Mouse (Mus musculus): ENCODE data around the gene Sytl1.

The Sytl1 gene

DNA sequence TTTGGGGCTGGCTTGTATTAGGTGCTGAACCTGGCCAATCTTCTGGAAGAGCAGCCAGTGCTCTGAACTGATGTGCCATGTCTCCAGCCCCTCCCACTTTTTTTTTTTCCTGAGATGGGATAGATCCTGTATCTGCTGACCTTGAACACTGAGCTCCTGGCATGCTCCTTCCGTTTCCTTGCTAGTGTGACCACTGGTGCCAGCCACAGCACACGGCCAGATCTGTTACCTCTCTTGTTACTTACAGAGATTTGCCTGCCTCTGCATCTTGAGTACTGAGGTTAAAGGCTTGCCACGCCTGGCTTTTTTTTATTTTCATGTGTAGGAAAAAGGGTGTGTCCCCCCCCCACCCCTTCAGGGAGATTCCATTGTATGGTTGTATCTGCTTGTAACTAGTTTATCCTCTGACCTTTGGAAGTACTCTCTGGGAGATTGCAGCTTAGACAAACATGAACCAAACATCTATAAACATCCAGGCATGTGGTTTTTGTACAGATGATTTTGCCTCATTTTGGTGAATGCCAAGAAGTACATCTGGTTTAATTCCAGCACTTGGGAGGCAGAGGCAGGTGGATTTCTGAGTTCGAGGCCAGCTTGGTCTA is 23.7 kb upstream of the Sytl1 start:
- H3K4me3 ChIP-seq (replicated peaks; ENCODE audit: low read length) = no peak overlapping the region
- peaks cover 53% of the 10 kb centered on the region for H3K4me1 ChIP-seq (replicated peaks; ENCODE audit: low read depth, low read length)
- TF ChIP-seq CTCF (conservative IDR thresholded peaks at IDR 0.05; ENCODE audit: low read length) (no peak), NANOG (IDR thresholded peaks at IDR 0.05; ENCODE audit: borderline replicate concordance, low read length) (no peak), POU5F1 (IDR thresholded peaks at IDR 0.05; ENCODE audit: borderline replicate concordance, low read length) (no peak)
- H3K27me3 ChIP-seq (ENCODE audit: insufficient read depth, low read length) = no peaks in the 10 kb centered on the region
- no peaks in the 10 kb centered on the region for H3K9me3 ChIP-seq (ENCODE audit: low read length)
- H3K36me3 ChIP-seq (ENCODE audit: insufficient read depth, low read length) = peaks cover 6% of the 10 kb centered on the region

DNA sequence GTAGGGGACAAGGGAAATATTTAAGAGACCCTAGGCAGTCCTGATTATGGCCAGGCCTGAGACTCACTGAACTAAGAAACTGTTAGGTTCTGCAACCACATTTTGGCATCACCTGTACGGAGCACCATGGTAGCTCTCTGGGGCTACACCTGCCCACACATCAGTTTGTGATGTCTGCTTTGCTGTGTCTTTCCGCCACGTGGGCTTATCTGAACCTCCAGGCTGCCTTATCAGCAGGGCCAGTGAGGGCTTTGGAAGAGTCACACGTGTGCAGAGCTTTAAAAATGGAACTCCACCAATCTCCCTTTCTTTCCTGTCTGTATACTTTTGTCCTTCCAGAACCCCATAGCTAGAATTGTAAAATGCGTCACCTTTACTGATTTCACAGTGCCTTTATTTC is 23.0 kb upstream of the Sytl1 start:
- peaks cover 2% of the 10 kb centered on the region for H3K36me3 ChIP-seq (ENCODE audit: insufficient read depth, low read length)

DNA sequence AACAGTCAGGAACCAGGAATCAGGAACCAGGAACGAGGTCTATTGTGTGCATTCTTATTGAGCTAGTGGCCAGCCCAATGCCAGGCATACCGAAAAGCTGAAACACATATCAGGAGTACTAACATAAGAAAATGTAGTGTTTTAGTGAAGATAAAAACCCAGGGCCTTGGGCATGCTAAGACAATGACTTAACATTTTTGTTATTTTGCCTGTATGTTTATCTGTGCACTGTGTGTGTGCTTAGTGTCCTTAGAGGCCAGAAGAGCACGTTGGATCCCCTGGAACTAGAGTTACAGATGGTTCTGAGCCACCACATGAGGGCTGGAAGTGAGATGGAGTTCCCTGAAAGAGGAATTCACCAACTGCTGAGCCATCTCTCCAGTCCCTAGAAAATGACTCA is 22.4 kb upstream of the Sytl1 start:
- no peaks in the 10 kb centered on the region for H3K36me3 ChIP-seq (ENCODE audit: insufficient read depth, low read length)
- H3K4me3 ChIP-seq (replicated peaks; ENCODE audit: low read length) = no peak overlapping the region
- no peak for TF ChIP-seq CTCF (conservative IDR thresholded peaks at IDR 0.05; ENCODE audit: low read length)
- no peak for TF ChIP-seq NANOG (IDR thresholded peaks at IDR 0.05; ENCODE audit: borderline replicate concordance, low read length)
- TF ChIP-seq POU5F1 (IDR thresholded peaks at IDR 0.05; ENCODE audit: borderline replicate concordance, low read length) = no peak
- no peaks in the 10 kb centered on the region for H3K27me3 ChIP-seq (ENCODE audit: insufficient read depth, low read length)
- peaks cover 53% of the 10 kb centered on the region for H3K4me1 ChIP-seq (replicated peaks; ENCODE audit: low read depth, low read length)
- H3K9me3 ChIP-seq (ENCODE audit: low read length) = no peaks in the 10 kb centered on the region

More for the DNA sequence above, 23.0 kb upstream of the Sytl1 start:
- H3K9me3 ChIP-seq (ENCODE audit: low read length) = no peaks in the 10 kb centered on the region
- H3K4me3 ChIP-seq (replicated peaks; ENCODE audit: low read length) = no peak overlapping the region
- TF ChIP-seq POU5F1 (IDR thresholded peaks at IDR 0.05; ENCODE audit: borderline replicate concordance, low read length) (no peak), NANOG (IDR thresholded peaks at IDR 0.05; ENCODE audit: borderline replicate concordance, low read length) (no peak), CTCF (conservative IDR thresholded peaks at IDR 0.05; ENCODE audit: low read length) (no peak)
- H3K4me1 ChIP-seq (replicated peaks; ENCODE audit: low read depth, low read length) = peaks cover 53% of the 10 kb centered on the region
- no peaks in the 10 kb centered on the region for H3K27me3 ChIP-seq (ENCODE audit: insufficient read depth, low read length)

DNA sequence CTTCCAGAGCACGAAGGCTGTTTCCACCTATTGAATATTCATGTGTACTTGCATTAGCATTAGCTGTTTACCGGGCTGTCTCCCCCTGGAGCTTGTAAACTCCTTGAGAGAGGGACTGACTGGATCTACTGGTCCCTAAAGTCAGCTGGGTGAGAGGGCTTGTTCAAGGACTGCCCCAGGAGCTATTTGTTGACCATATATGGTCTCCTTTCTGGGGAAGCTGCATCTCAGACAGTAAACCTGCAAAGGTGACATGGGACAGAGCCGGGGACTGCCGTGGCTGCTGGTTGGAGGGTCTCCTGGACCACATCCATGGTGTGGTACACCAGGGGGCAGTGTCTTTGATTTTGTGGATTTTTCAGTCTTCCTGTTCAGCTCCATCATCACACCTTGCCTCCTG is 19.7 kb upstream of the Sytl1 start:
- Histone ChIP-seq H3K27me3 (ENCODE audit: insufficient read depth, low read length) (no peaks in the 10 kb centered on the region), H3K9me3 (ENCODE audit: low read length) (no peaks in the 10 kb centered on the region), H3K4me3 (replicated peaks; ENCODE audit: low read length) (no peak overlapping the region), H3K36me3 (ENCODE audit: insufficient read depth, low read length) (no peaks in the 10 kb centered on the region), H3K4me1 (replicated peaks; ENCODE audit: low read depth, low read length) (peaks cover 60% of the 10 kb centered on the region)
- TF ChIP-seq NANOG (IDR thresholded peaks at IDR 0.05; ENCODE audit: borderline replicate concordance, low read length) (no peak), CTCF (conservative IDR thresholded peaks at IDR 0.05; ENCODE audit: low read length) (no peak)

DNA sequence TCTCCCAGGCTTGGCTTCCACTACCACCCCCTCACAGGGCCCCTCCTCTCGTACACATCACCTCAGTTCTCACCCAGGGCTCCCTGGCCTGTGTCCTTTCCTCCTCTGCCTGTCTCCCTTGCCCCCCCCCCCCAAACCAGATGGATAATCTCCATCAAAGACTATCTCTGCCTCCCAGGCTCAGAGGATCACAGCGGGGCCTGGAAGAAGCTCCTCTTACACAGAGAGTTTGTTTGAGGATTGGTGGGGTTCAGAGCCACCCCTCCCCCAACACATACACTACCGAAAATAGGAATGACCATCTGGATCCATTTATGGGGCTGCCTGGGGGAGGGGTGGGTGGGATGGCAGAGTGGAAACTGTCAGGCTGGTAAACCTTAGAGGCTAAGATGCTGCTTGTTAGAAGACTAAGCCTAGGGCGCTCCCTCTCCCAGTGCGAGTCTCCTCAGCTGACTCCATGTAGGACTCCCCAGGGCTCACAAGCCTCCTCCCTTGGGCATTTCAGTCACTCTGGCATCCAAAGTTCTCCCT is 19.1 kb upstream of the Sytl1 start:
- Histone ChIP-seq H3K4me1 (replicated peaks; ENCODE audit: low read depth, low read length) (peaks cover 56% of the 10 kb centered on the region), H3K27me3 (ENCODE audit: insufficient read depth, low read length) (no peaks in the 10 kb centered on the region), H3K9me3 (ENCODE audit: low read length) (no peaks in the 10 kb centered on the region), H3K4me3 (replicated peaks; ENCODE audit: low read length) (no peak overlapping the region), H3K36me3 (ENCODE audit: insufficient read depth, low read length) (no peaks in the 10 kb centered on the region)
- TF ChIP-seq CTCF (conservative IDR thresholded peaks at IDR 0.05; ENCODE audit: low read length) = no peak
- no peak for TF ChIP-seq NANOG (IDR thresholded peaks at IDR 0.05; ENCODE audit: borderline replicate concordance, low read length)
- TF ChIP-seq POU5F1 (IDR thresholded peaks at IDR 0.05; ENCODE audit: borderline replicate concordance, low read length) = no peak

DNA sequence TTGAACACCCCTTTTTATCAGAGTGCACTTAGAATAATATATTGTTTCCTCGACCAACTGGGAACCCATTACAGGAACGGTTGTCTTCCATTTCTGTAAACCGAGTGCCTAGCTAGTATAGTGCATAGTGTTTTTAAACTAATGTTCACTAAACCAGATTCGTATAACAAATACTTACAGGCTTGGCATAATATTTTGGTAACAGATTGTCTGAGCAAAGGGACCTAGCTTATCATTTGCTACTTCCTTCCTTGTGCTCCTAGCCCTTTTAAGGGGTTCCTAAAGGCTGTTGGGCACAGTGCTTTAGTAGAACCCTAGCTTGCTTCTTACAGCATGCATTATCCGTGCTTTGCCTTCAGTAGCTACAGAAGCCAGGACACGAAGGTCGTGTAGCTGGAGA is 18.6 kb upstream of the Sytl1 start:
- no peak overlapping the region for H3K4me3 ChIP-seq (replicated peaks; ENCODE audit: low read length)
- no peak for TF ChIP-seq POU5F1 (IDR thresholded peaks at IDR 0.05; ENCODE audit: borderline replicate concordance, low read length)
- TF ChIP-seq NANOG (IDR thresholded peaks at IDR 0.05; ENCODE audit: borderline replicate concordance, low read length) = no peak
- no peak for TF ChIP-seq CTCF (conservative IDR thresholded peaks at IDR 0.05; ENCODE audit: low read length)
- H3K27me3 ChIP-seq (ENCODE audit: insufficient read depth, low read length) = no peaks in the 10 kb centered on the region
- H3K9me3 ChIP-seq (ENCODE audit: low read length) = no peaks in the 10 kb centered on the region
- no peaks in the 10 kb centered on the region for H3K36me3 ChIP-seq (ENCODE audit: insufficient read depth, low read length)
- peaks cover 57% of the 10 kb centered on the region for H3K4me1 ChIP-seq (replicated peaks; ENCODE audit: low read depth, low read length)

DNA sequence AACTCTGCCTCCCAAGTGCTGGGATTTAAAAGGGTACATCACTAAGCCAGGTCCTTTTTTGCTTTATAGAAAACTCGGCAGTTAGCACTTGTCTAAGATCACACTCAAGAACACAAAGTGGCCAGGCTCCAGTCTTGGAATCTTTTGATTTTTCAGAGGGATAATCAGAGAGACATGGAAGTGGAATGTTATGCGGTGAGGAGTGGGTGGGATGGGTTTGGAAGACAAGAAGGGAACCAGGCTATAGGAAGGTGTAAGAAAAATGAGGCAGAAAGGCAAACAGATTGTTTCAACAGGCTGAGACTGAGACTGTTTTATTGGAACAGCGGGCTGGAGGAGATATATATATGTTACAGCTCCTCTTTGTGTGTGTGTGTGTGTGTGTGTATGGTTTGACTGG is 15.6 kb upstream of the Sytl1 start:
- Histone ChIP-seq H3K36me3 (ENCODE audit: insufficient read depth, low read length) (peaks cover 23% of the 10 kb centered on the region), H3K4me1 (replicated peaks; ENCODE audit: low read depth, low read length) (peaks cover 60% of the 10 kb centered on the region), H3K9me3 (ENCODE audit: low read length) (no peaks in the 10 kb centered on the region), H3K27me3 (ENCODE audit: insufficient read depth, low read length) (no peaks in the 10 kb centered on the region), H3K4me3 (replicated peaks; ENCODE audit: low read length) (peak overlapping the region; percentile 99)
- TF ChIP-seq POU5F1 (IDR thresholded peaks at IDR 0.05; ENCODE audit: borderline replicate concordance, low read length) (no peak), CTCF (conservative IDR thresholded peaks at IDR 0.05; ENCODE audit: low read length) (no peak), NANOG (IDR thresholded peaks at IDR 0.05; ENCODE audit: borderline replicate concordance, low read length) (no peak)

DNA sequence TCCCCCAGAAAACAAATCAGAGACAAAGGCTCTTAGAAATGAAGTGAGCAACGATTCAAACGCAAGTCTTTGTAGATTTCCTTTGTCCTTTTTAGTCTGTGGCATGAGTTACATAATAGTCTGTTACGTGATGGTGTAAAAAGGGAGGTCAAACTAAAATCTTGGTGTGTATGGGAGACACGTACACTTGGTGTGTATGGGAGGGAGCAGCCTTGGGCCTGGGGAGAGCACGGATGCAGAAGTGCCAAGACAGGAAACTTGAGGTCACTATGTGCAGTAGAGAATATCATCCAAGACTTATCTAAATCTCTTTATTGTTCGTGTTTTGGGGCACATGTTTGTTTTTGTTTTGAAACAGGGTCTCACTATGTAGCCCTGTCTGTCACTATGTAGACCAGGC is 15.2 kb upstream of the Sytl1 start:
- Histone ChIP-seq H3K36me3 (ENCODE audit: insufficient read depth, low read length) (peaks cover 23% of the 10 kb centered on the region), H3K9me3 (ENCODE audit: low read length) (no peaks in the 10 kb centered on the region), H3K4me3 (replicated peaks; ENCODE audit: low read length) (peak overlapping the region; percentile 99), H3K4me1 (replicated peaks; ENCODE audit: low read depth, low read length) (peaks cover 56% of the 10 kb centered on the region), H3K27me3 (ENCODE audit: insufficient read depth, low read length) (no peaks in the 10 kb centered on the region)
- TF ChIP-seq POU5F1 (IDR thresholded peaks at IDR 0.05; ENCODE audit: borderline replicate concordance, low read length) = no peak
- TF ChIP-seq CTCF (conservative IDR thresholded peaks at IDR 0.05; ENCODE audit: low read length) = no peak
- no peak for TF ChIP-seq NANOG (IDR thresholded peaks at IDR 0.05; ENCODE audit: borderline replicate concordance, low read length)
